Mouse (Mus musculus): ENCODE data around the gene Tnfrsf13b.
"Not testable (repeated sequence)": the region's sequence is repeated elsewhere in the genome, so short reads cannot be mapped to it uniquely, and the experiment has no call there.

The Tnfrsf13b gene

GRCm38 (mm10) chr11:61127421-61128055 lies 983 bp downstream of the Tnfrsf13b start:
- no peak for DNase-seq (ENCODE audit: low read depth, low spot score)

GRCm38 (mm10) chr11:61129305-61129704 lies 2.8 kb downstream of the Tnfrsf13b start:
- no peak for DNase-seq (ENCODE audit: low read depth, low spot score)

- DNase-seq (ENCODE audit: low read depth, low spot score) = not testable (repeated sequence)
Measured at GRCm38 (mm10) chr11:61130646-61131045, 4.1 kb downstream of the Tnfrsf13b start.

GRCm38 (mm10) chr11:61132943-61133342 lies 6.4 kb downstream of the Tnfrsf13b start:
- DNase-seq (ENCODE audit: low read depth, low spot score) = no peak

GRCm38 (mm10) chr11:61141693-61142092 lies 15.1 kb downstream of the Tnfrsf13b start:
- no peak for DNase-seq (ENCODE audit: low read depth, low spot score)

GRCm38 (mm10) chr11:61142262-61142661 lies 15.7 kb downstream of the Tnfrsf13b start:
- no peak for DNase-seq (ENCODE audit: low read depth, low spot score)

GRCm38 (mm10) chr11:61142941-61143530 lies 16.5 kb downstream of the Tnfrsf13b start:
- DNase-seq (ENCODE audit: low read depth, low spot score) = no peak

- peak; percentile 35 for DNase-seq (ENCODE audit: low read depth, low spot score)
Measured at GRCm38 (mm10) chr11:61143564-61144469, 17.3 kb downstream of the Tnfrsf13b start.

GRCm38 (mm10) chr11:61145551-61145950 lies 19.0 kb downstream of the Tnfrsf13b start:
- no peak for DNase-seq (ENCODE audit: low read depth, low spot score)

- peak; percentile 25 for DNase-seq (ENCODE audit: low read depth, low spot score)
Measured at GRCm38 (mm10) chr11:61146645-61147299, 20.2 kb downstream of the Tnfrsf13b start.

- DNase-seq (ENCODE audit: low read depth, low spot score) = no peak
Measured at GRCm38 (mm10) chr11:61147300-61147683, 20.7 kb downstream of the Tnfrsf13b start.

- DNase-seq (ENCODE audit: low read depth, low spot score) = no peak
Measured at GRCm38 (mm10) chr11:61150233-61151001, 23.9 kb downstream of the Tnfrsf13b start.

GRCm38 (mm10) chr11:61155727-61156126 lies 29.2 kb downstream of the Tnfrsf13b start:
- peak; percentile 66 for DNase-seq (ENCODE audit: low read depth, low spot score)

GRCm38 (mm10) chr11:61158141-61158540 lies 31.6 kb downstream of the Tnfrsf13b start:
- DNase-seq (ENCODE audit: low read depth, low spot score) = no peak

GRCm38 (mm10) chr11:61159796-61160732 lies 33.5 kb downstream of the Tnfrsf13b start:
- DNase-seq (ENCODE audit: low read depth, low spot score) = no peak

GRCm38 (mm10) chr11:61161121-61161520 lies 34.6 kb downstream of the Tnfrsf13b start:
- no peak for DNase-seq (ENCODE audit: low read depth, low spot score)

- DNase-seq (ENCODE audit: low read depth, low spot score) = no peak
Measured at GRCm38 (mm10) chr11:61162776-61163175, 36.2 kb downstream of the Tnfrsf13b start.

- DNase-seq (ENCODE audit: low read depth, low spot score) = no peak
Measured at GRCm38 (mm10) chr11:61163341-61163740, 36.8 kb downstream of the Tnfrsf13b start.

GRCm38 (mm10) chr11:61164366-61164765 lies 37.8 kb downstream of the Tnfrsf13b start:
- no peak for DNase-seq (ENCODE audit: low read depth, low spot score)

- no peak for DNase-seq (ENCODE audit: low read depth, low spot score)
Measured at GRCm38 (mm10) chr11:61164881-61165280, 38.3 kb downstream of the Tnfrsf13b start.
